Mouse (Mus musculus) forebrain, embryonic 16.5 days (tissue): ENCODE measurements around the gene Fbxl15. TPM values are rescaled to one million over a fixed set of nuclear protein-coding genes. Genes with fewer than 3 reads are reported as not detected.

Source experiments
- ATAC-seq: fragments of 200-750 bp; cut with Nextera tagmentation; 2 replicates; pipeline ENCODE4 v1.8.0; 2017; ENCODE audit warnings: mild to moderate bottlenecking, moderate library complexity
- H3K27ac ChIP-seq: fragments of 300-500 bp; sonication (generic); 2 replicates; pipeline ENCODE4 v1.5.1; 2014; ENCODE audit warnings: low read length, control low read depth
- H3K27me3 ChIP-seq: fragments of 300-500 bp; sonication (generic); replicated peaks from 2 replicates; pipeline ENCODE4 v1.6.1; 2014; ENCODE audit warnings: low read length; ENCODE audit not compliant: control insufficient read depth, insufficient read depth
- H3K36me3 ChIP-seq: fragments of 300-500 bp; sonication (generic); 2 replicates; pipeline ENCODE4 v1.6.1; 2014; ENCODE audit not compliant: control insufficient read depth, insufficient read depth
- H3K4me1 ChIP-seq: fragments of 300-500 bp; sonication (generic); replicated peaks from 2 replicates; pipeline ENCODE4 v1.6.1; 2014; ENCODE audit warnings: low read length; ENCODE audit not compliant: control insufficient read depth, insufficient read depth
- H3K4me2 ChIP-seq: fragments of 300-500 bp; sonication (generic); 2 replicates; pipeline ENCODE4 v1.6.1; 2014; ENCODE audit warnings: mild to moderate bottlenecking, low read length, control low read depth
- H3K4me3 ChIP-seq: fragments of 300-500 bp; sonication (generic); replicated peaks from 2 replicates; pipeline ENCODE4 v1.5.1; 2014; ENCODE audit warnings: mild to moderate bottlenecking, low read length, control low read depth
- H3K9ac ChIP-seq: fragments of 300-500 bp; sonication (generic); replicated peaks from 2 replicates; pipeline ENCODE4 v1.6.1; 2014; ENCODE audit warnings: low read depth, low read length, control low read depth
- H3K9me3 ChIP-seq: fragments of 300-500 bp; sonication (generic); 2 replicates; pipeline ENCODE4 v1.6.1; 2016; ENCODE audit warnings: low read length; ENCODE audit not compliant: control insufficient read depth
- WGBS: fragments of 180-500 bp; shearing (Covaris S2); extraction: QIAGEN DNeasy Blood & Tissue Kit; methylation state at CpG from one replicate; pipeline ENCODE4 v1.1.7; 2014; 5-methylcytosine and 5-hydroxymethylcytosine counted together
- polyA plus RNA-seq: library from polyadenylated mRNA; unstranded; fragments of >200 nt; fragmentation: Nextera tagmentation; extraction: Ambion mirVana; gene quantifications from 2 replicates; pipeline ENCODE4 v1.2.1, GENCODE M21; 2015

The Fbxl15 gene
- 40.1 and 44.2 TPM in 2 replicates for polyA plus RNA-seq

- H3K9me3 ChIP-seq = no peaks in the 10 kb centered on the region
- peak within 1 kb of the TSS; percentile 77 for H3K4me3 ChIP-seq
- peaks cover 9% of the 10 kb centered on the region for H3K36me3 ChIP-seq
- ATAC-seq = peak; percentile 90
- peaks cover 51% of the 10 kb centered on the region for H3K4me1 ChIP-seq
- WGBS = under 1% methylated on average over 80 of the region's 81 CpGs
- H3K9ac ChIP-seq = peak within 1 kb of the TSS; percentile 73
- H3K27ac ChIP-seq = peak within 1 kb of the TSS; percentile 98
- H3K27me3 ChIP-seq = no peaks in the 10 kb centered on the region
- H3K4me2 ChIP-seq = peak within 1 kb of the TSS; percentile 99
Measured at GRCm38 (mm10) chr19:46328081-46329030, at the start of gene Fbxl15. Gene Fbxl15, plus strand, starts transcription at chr19:46328184.

GRCm38 (mm10) chr19:46282081-46282849 lies 45.7 kb upstream of the Fbxl15 start:
- no peaks in the 10 kb centered on the region for H3K4me1 ChIP-seq
- WGBS = 94% methylated on average over 11 of the region's 11 CpGs

GRCm38 (mm10) chr19:46284686-46285085 lies 43.3 kb upstream of the Fbxl15 start:
- ATAC-seq = no peak
- 93% methylated on average over 4 of the region's 4 CpGs for WGBS
- H3K36me3 ChIP-seq = peaks cover 35% of the 10 kb centered on the region

More at GRCm38 (mm10) chr19:46282081-46282849, 45.7 kb upstream of the Fbxl15 start:
- no peak overlapping the region for H3K4me3 ChIP-seq
- peaks cover 38% of the 10 kb centered on the region for H3K36me3 ChIP-seq
- H3K4me2 ChIP-seq = no peak overlapping the region
- H3K27ac ChIP-seq = no peak overlapping the region
- no peaks in the 10 kb centered on the region for H3K27me3 ChIP-seq
- ATAC-seq = no peak
- no peaks in the 10 kb centered on the region for H3K9me3 ChIP-seq
- H3K9ac ChIP-seq = no peak overlapping the region

GRCm38 (mm10) chr19:46285631-46286030 lies 42.4 kb upstream of the Fbxl15 start:
- Histone ChIP-seq H3K4me1 (no peaks in the 10 kb centered on the region), H3K4me2 (no peak overlapping the region), H3K27me3 (no peaks in the 10 kb centered on the region), H3K9me3 (no peaks in the 10 kb centered on the region), H3K4me3 (no peak overlapping the region), H3K36me3 (peaks cover 32% of the 10 kb centered on the region), H3K27ac (no peak overlapping the region), H3K9ac (no peak overlapping the region)
- no peak for ATAC-seq
- 81% methylated on average over 7 of the region's 7 CpGs for WGBS

More at GRCm38 (mm10) chr19:46284686-46285085, 43.3 kb upstream of the Fbxl15 start:
- no peaks in the 10 kb centered on the region for H3K27me3 ChIP-seq
- no peak overlapping the region for H3K4me3 ChIP-seq
- no peak overlapping the region for H3K9ac ChIP-seq
- no peak overlapping the region for H3K27ac ChIP-seq
- H3K9me3 ChIP-seq = no peaks in the 10 kb centered on the region
- H3K4me1 ChIP-seq = no peaks in the 10 kb centered on the region
- H3K4me2 ChIP-seq = no peak overlapping the region

- Histone ChIP-seq H3K9me3 (no peaks in the 10 kb centered on the region), H3K9ac (no peak overlapping the region), H3K27ac (no peak overlapping the region), H3K4me1 (no peaks in the 10 kb centered on the region), H3K36me3 (peaks cover 30% of the 10 kb centered on the region), H3K27me3 (no peaks in the 10 kb centered on the region), H3K4me2 (no peak overlapping the region), H3K4me3 (no peak overlapping the region)
- no peak for ATAC-seq
- 81% methylated on average over 6 of the region's 6 CpGs for WGBS
Measured at GRCm38 (mm10) chr19:46286047-46286446, 41.9 kb upstream of the Fbxl15 start.

GRCm38 (mm10) chr19:46286926-46287325 lies 41.1 kb upstream of the Fbxl15 start:
- no peaks in the 10 kb centered on the region for H3K9me3 ChIP-seq
- H3K27ac ChIP-seq = no peak overlapping the region
- peaks cover 30% of the 10 kb centered on the region for H3K36me3 ChIP-seq
- WGBS = 92% methylated on average over 3 of the region's 3 CpGs
- no peak for ATAC-seq
- H3K9ac ChIP-seq = no peak overlapping the region
- H3K27me3 ChIP-seq = no peaks in the 10 kb centered on the region; the same call in 1 of the 2 replicates
- H3K4me3 ChIP-seq = no peak overlapping the region
- no peak overlapping the region for H3K4me2 ChIP-seq
- H3K4me1 ChIP-seq = no peaks in the 10 kb centered on the region

GRCm38 (mm10) chr19:46287566-46287965 lies 40.4 kb upstream of the Fbxl15 start:
- H3K4me3 ChIP-seq = no peak overlapping the region
- H3K27ac ChIP-seq = no peak overlapping the region
- ATAC-seq = no peak
- H3K4me2 ChIP-seq = no peak overlapping the region
- no peaks in the 10 kb centered on the region; the same call in 1 of the 2 replicates for H3K27me3 ChIP-seq
- H3K9ac ChIP-seq = no peak overlapping the region
- WGBS = 89% methylated on average over 3 of the region's 3 CpGs
- H3K9me3 ChIP-seq = no peaks in the 10 kb centered on the region
- peaks cover 24% of the 10 kb centered on the region for H3K36me3 ChIP-seq
- H3K4me1 ChIP-seq = no peaks in the 10 kb centered on the region

- H3K36me3 ChIP-seq = peaks cover 7% of the 10 kb centered on the region; the same call in 1 of the 2 replicates
- H3K9ac ChIP-seq = no peak overlapping the region
- no peaks in the 10 kb centered on the region; the same call in 1 of the 2 replicates for H3K27me3 ChIP-seq
- H3K4me2 ChIP-seq = no peak overlapping the region
- no peak overlapping the region for H3K4me3 ChIP-seq
- WGBS = 74% methylated on average over 12 of the region's 12 CpGs
- no peak overlapping the region for H3K27ac ChIP-seq
- no peaks in the 10 kb centered on the region for H3K9me3 ChIP-seq
- H3K4me1 ChIP-seq = no peaks in the 10 kb centered on the region
- ATAC-seq = no peak
Measured at GRCm38 (mm10) chr19:46290535-46291105, 37.4 kb upstream of the Fbxl15 start.

GRCm38 (mm10) chr19:46296938-46297337 lies 31.0 kb upstream of the Fbxl15 start:
- Histone ChIP-seq H3K4me2 (no peak overlapping the region), H3K9ac (no peak overlapping the region), H3K27ac (no peak overlapping the region), H3K9me3 (no peaks in the 10 kb centered on the region), H3K4me3 (no peak overlapping the region), H3K36me3 (no peaks in the 10 kb centered on the region), H3K4me1 (no peaks in the 10 kb centered on the region), H3K27me3 (no peaks in the 10 kb centered on the region)
- ATAC-seq = no peak
- 68% methylated on average over 4 of the region's 4 CpGs for WGBS
